ENCODE assay signal across 9 mouse cellular contexts in the genomic region with DNA sequence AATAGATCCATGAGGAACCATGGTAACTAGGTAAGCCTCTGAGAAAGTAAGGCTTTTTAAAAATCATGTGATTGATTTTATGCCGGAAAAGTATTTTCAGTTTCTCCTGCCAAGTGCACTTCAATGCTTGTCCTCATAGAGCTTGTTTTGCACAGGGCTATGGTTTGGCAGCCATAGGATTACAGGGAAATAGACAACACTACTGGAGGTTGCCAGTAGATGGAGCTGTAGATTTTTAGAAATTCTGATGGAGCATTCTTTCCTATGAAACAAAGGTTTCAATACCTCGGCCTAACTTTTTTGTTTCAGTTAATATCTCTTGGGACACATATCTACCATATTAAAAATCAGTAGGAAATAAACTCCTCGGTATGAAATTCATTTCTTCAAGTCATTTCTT.
DNase-seq lines count a peak whose midpoint lies in the region; TF ChIP-seq lines count a peak whose summit lies in the region.
"Had no signal": no experiment of that assay in that cellular context is flagged by ENCODE, and none has a peak within 500 bp of the region (broad histone marks: within the 10 kb centered on the region; RNA-seq: fewer than 3 reads in every experiment).

No protein-coding gene starts in this region.

- no peak for TF ChIP-seq CTCF in cerebellum, adult 2 months (IDR thresholded peaks at IDR 0.05; ENCODE audit: borderline replicate concordance, insufficient read depth, low read depth, low read length)

- TF ChIP-seq POLR2A in cerebellum, adult 2 months (IDR thresholded peaks at IDR 0.05; ENCODE audit: borderline replicate concordance, insufficient read depth, low read length), result no peak

- no peak overlapping the region for H3K27ac ChIP-seq in cerebellum, adult 2 months (ENCODE audit: insufficient read depth, low read length)

- WGBS in cerebellum, adult 2 months, result 69% methylated on average over 3 of the region's 3 CpGs

- H3K4me3 ChIP-seq in cerebellum, adult 2 months (replicated peaks; ENCODE audit: insufficient read depth, low read depth, low read length), result no peak overlapping the region

- peak; percentile 11 to 15 for DNase-seq in cerebellum, postnatal 10 days
- no peak for DNase-seq in cerebellum, adult 2 months
- DNase-seq in layer of hippocampus, adult 9-10 months (ENCODE audit: low spot score), result peak; percentile 2
- DNase-seq in layer of hippocampus, adult 11-12 months (ENCODE audit: low spot score), result no peak
- DNase-seq in c-Kit-positive CD71-positive TER-119-negative erythroid progenitor cells, embryonic 14.5 days (ENCODE audit: low read depth), result peak; percentile 11
- peak; percentile 31 for DNase-seq in lung, postnatal 14 days
- no peak for DNase-seq in gastrocnemius, postnatal 10 days
- no peak for DNase-seq in ovary, postnatal 14 days (ENCODE audit: low spot score)
- DNase-seq: layer of hippocampus, adult 9-11 months had no signal

- no peaks in the 10 kb centered on the region for H3K27me3 ChIP-seq in cerebellum, adult 2 months (ENCODE audit: control insufficient read depth, insufficient read depth, low read length)

- H3K4me1 ChIP-seq in cerebellum, adult 2 months (ENCODE audit: control insufficient read depth, insufficient read depth, low read length), result no peaks in the 10 kb centered on the region

Comparison
In these comparisons a context has a peak if more than half of its experiments do, and no peak if none do; other contexts are left out.
1. DNase-seq: peak in cerebellum, postnatal 10 days (2 of 2), layer of hippocampus, adult 9-10 months (single experiment), c-Kit-positive CD71-positive TER-119-negative erythroid progenitor cells, embryonic 14.5 days (single experiment) and lung, postnatal 14 days (single experiment); none in cerebellum, adult 2 months (0 of 2), layer of hippocampus, adult 11-12 months (single experiment), gastrocnemius, postnatal 10 days (single experiment) and ovary, postnatal 14 days (single experiment).